Mouse (Mus musculus): ENCODE measurements around the gene Nes.
A peak's percentile ranks its signal among the peaks of the same experiment; 100 is the strongest.

Nes gene

GRCm38 (mm10) chr3:87984094-87984493 is 13.2 kb downstream of the Nes start:
- DNase-seq, result no peak

- DNase-seq, result no peak
These were observed 14.8 kb downstream of the Nes start for GRCm38 (mm10) chr3:87985505-87986320.

GRCm38 (mm10) chr3:87986868-87987267 is 16.0 kb downstream of the Nes start:
- DNase-seq, result peak; percentile 100

GRCm38 (mm10) chr3:87987633-87988032 is 16.8 kb downstream of the Nes start:
- DNase-seq, result peak; percentile 58

GRCm38 (mm10) chr3:87988068-87988467 is 17.2 kb downstream of the Nes start:
- DNase-seq, result peak; percentile 55

GRCm38 (mm10) chr3:87989935-87990334 is 19.1 kb downstream of the Nes start:
- no peak for DNase-seq

- DNase-seq, result no peak
These were observed 22.6 kb downstream of the Nes start for GRCm38 (mm10) chr3:87993436-87993835.

- no peak for DNase-seq
These were observed 24.5 kb downstream of the Nes start for GRCm38 (mm10) chr3:87995331-87995730.

GRCm38 (mm10) chr3:87996401-87996800 is 25.5 kb downstream of the Nes start:
- no peak for DNase-seq

GRCm38 (mm10) chr3:87996971-87997614 is 26.2 kb downstream of the Nes start:
- no peak for DNase-seq

GRCm38 (mm10) chr3:87998747-87999146 is 27.9 kb downstream of the Nes start:
- DNase-seq, result peak; percentile 65

GRCm38 (mm10) chr3:87999243-87999895 is 28.5 kb downstream of the Nes start:
- DNase-seq, result no peak

- DNase-seq, result peak; percentile 62
These were observed 29.3 kb downstream of the Nes start, which contains the start of gene Bcan for GRCm38 (mm10) chr3:88000181-88000580. TSS of gene Bcan (minus strand) at chr3:88000230.

GRCm38 (mm10) chr3:88000816-88001595 is 30.1 kb downstream of the Nes start:
- DNase-seq, result no peak

GRCm38 (mm10) chr3:88002291-88002976 is 31.6 kb downstream of the Nes start:
- DNase-seq, result no peak

GRCm38 (mm10) chr3:88005822-88006786 is 35.2 kb downstream of the Nes start:
- no peak for DNase-seq

GRCm38 (mm10) chr3:88010634-88011265 is 39.9 kb downstream of the Nes start:
- peak; percentile 22 for DNase-seq

- DNase-seq, result peak; percentile 56
These were observed 51.7 kb downstream of the Nes start for GRCm38 (mm10) chr3:88022322-88023191.
